9 mouse cellular contexts compared by ENCODE assay signal in genomic region chr1:52748260-52748659, GRCm38 (mm10). TPM values are rescaled to one million over a fixed set of nuclear protein-coding genes. Genes with fewer than 3 reads are reported as not detected.
DNase-seq lines count a peak whose midpoint lies in the region; ATAC-seq lines count a peak whose summit lies in the region.
"Had no signal": no experiment of that assay in that cellular context is flagged by ENCODE, and none has a peak within 500 bp of the region (broad histone marks: within the 10 kb centered on the region; RNA-seq: fewer than 3 reads in every experiment).

No protein-coding gene starts in this region.

- WGBS in kidney, embryonic 15.5 days = 26% methylated on average over 3 of the region's 3 CpGs
- WGBS in neural tube, embryonic 14.5 days = 30% methylated on average over 3 of the region's 3 CpGs

- no peak overlapping the region for H3K4me3 ChIP-seq in kidney, embryonic 15.5 days (replicated peaks)
- H3K4me3 ChIP-seq in neural tube, embryonic 14.5 days (ENCODE audit: low read depth, low read length) = no peak overlapping the region
- H3K4me3 ChIP-seq: embryonic facial prominence, embryonic 12.5 days had no signal

- no peaks in the 10 kb centered on the region for H3K9me3 ChIP-seq in kidney, embryonic 15.5 days (replicated peaks)
- no peaks in the 10 kb centered on the region for H3K9me3 ChIP-seq in neural tube, embryonic 14.5 days (ENCODE audit: control insufficient read depth, low read length)
- H3K9me3 ChIP-seq: embryonic facial prominence, embryonic 12.5 days had no signal

- no peak overlapping the region for H3K9ac ChIP-seq in kidney, embryonic 15.5 days
- no peak overlapping the region for H3K9ac ChIP-seq in neural tube, embryonic 14.5 days (replicated peaks; ENCODE audit: low read depth, low read length)
- H3K9ac ChIP-seq: embryonic facial prominence, embryonic 12.5 days had no signal

- intact Hi-C loops in gastrocnemius, postnatal 14 days (cut with DNase I; ENCODE audit: low total_unique reads) = loop anchor here (2.0 kb wide), 1 partner anchor 99 kb away; no protein-coding TSS in a partner anchor
- intact Hi-C loops in left cerebral cortex, postnatal 14 days (cut with DNase I) = loop anchor here (2.0 kb wide), 2 partner anchors 99 to 447 kb away; no protein-coding TSS in a partner anchor

- no peak overlapping the region for H3K27ac ChIP-seq in kidney, embryonic 15.5 days
- no peak overlapping the region for H3K27ac ChIP-seq in neural tube, embryonic 14.5 days (ENCODE audit: low read depth, low read length)
- H3K27ac ChIP-seq: embryonic facial prominence, embryonic 12.5 days had no signal

- no peaks in the 10 kb centered on the region for H3K4me1 ChIP-seq in kidney, embryonic 15.5 days
- H3K4me1 ChIP-seq in neural tube, embryonic 14.5 days (ENCODE audit: control insufficient read depth, insufficient read depth, low read length) = no peaks in the 10 kb centered on the region
- H3K4me1 ChIP-seq: embryonic facial prominence, embryonic 12.5 days had no signal

- no peak for ATAC-seq in kidney, embryonic 15.5 days (replicated peaks; ENCODE audit: low FRiP score)
- peak; percentile 73 for ATAC-seq in neural tube, embryonic 14.5 days (ENCODE audit: low read depth)

- no peaks in the 10 kb centered on the region for H3K27me3 ChIP-seq in kidney, embryonic 15.5 days
- H3K27me3 ChIP-seq in neural tube, embryonic 14.5 days (ENCODE audit: control insufficient read depth, insufficient read depth, low read length) = no peaks in the 10 kb centered on the region
- H3K27me3 ChIP-seq: embryonic facial prominence, embryonic 12.5 days had no signal

- peak; percentile 61 for DNase-seq in kidney, adult 9 months
- DNase-seq in Muller cell, postnatal 12 days (ENCODE audit: inconsistent ontology term) = peak; percentile 26
- DNase-seq in cerebellum, adult 8-10 months = peak; percentile 72
- peak; percentile 52 for DNase-seq in gastrocnemius, postnatal 14 days
- DNase-seq in left cerebral cortex, postnatal 14 days (ENCODE audit: low spot score in 2 of 2) = peak; percentile 42 to 75
- peak; percentile 57 to 69 for DNase-seq in thymus, postnatal 36 days

- H3K36me3 ChIP-seq in kidney, embryonic 15.5 days = no peaks in the 10 kb centered on the region
- no peaks in the 10 kb centered on the region for H3K36me3 ChIP-seq in neural tube, embryonic 14.5 days (ENCODE audit: control insufficient read depth, insufficient read depth, low read length)
- H3K36me3 ChIP-seq: embryonic facial prominence, embryonic 12.5 days had no signal

- no peak overlapping the region for H3K4me2 ChIP-seq in kidney, embryonic 15.5 days
- no peak overlapping the region for H3K4me2 ChIP-seq in neural tube, embryonic 14.5 days (ENCODE audit: low read depth, low read length)
- H3K4me2 ChIP-seq: embryonic facial prominence, embryonic 12.5 days had no signal

RNA-seq across cellular contexts. Expression of gene Mfsd6, which starts 21.0 kb away (rescaled TPM):
- polyA plus RNA-seq in kidney, embryonic 15.5 days (2015; fragmentation: Nextera tagmentation; extraction: Ambion mirVana) = 3.0 and 3.1 TPM in 2 replicates
- total RNA-seq in gastrocnemius, postnatal 14 days (2021) = 1 to 10 TPM; 6.1 to 6.4 TPM
- 10 to 100 TPM; 68.8 to 70.5 TPM for total RNA-seq in left cerebral cortex, postnatal 14 days (2021)
- polyA plus RNA-seq in neural tube, embryonic 14.5 days (2014; fragmentation: Nextera tagmentation; extraction: Ambion mirVana) = 13.6 and 17.1 TPM in 2 replicates

Comparison
In these comparisons a context has a peak if more than half of its experiments do, and no peak if none do; other contexts are left out.
1. RNA of gene Mfsd6, which starts 21.0 kb away (total RNA-seq): 68.8 to 70.5 TPM in left cerebral cortex, postnatal 14 days; 6.1 to 6.4 TPM in gastrocnemius, postnatal 14 days; every median in the first group is over 4 times any median in the second.
2. Peak in every context shown above with its lines, with median percentiles within 50 percentile points of each other: DNase-seq.